Mouse (Mus musculus) gastrocnemius, postnatal 14 days (tissue): ENCODE data around the gene Olfr91. TPM values are rescaled to one million over a fixed set of nuclear protein-coding genes. Genes with fewer than 3 reads are reported as not detected.
"Not testable (repeated sequence)": the region's sequence is repeated elsewhere in the genome, so short reads cannot be mapped to it uniquely, and the experiment has no call there.

ENCODE experiments used
- DNase-seq: peaks from one replicate; pipeline ENCODE4 v3.0.0; 2021; ENCODE audit warnings: mixed read lengths
- intact Hi-C: fragments of 180-260 bp; cut with DNase I; formaldehyde crosslinking; loops from one replicate; pipeline ENCODE4 v1.15.1; 2025; ENCODE audit warnings: low total_unique reads
- long read RNA-seq, 2 experiments: library from polyadenylated mRNA; stranded (forward); transcript quantifications; one replicate each; pipeline ENCODE4 v2.0.0; 2021
- total RNA-seq, 2 experiments: library from RNA; stranded (reverse); gene quantifications; 2 replicates each; pipeline ENCODE4 v1.2.3; 2021

Gene Olfr91
- total RNA-seq, result not detected
- long read RNA-seq, experiment 1, result 0 reads
- long read RNA-seq, experiment 2, result 0 reads

GRCm38 (mm10) chr17:37098178-37098577 lies at the start of gene Olfr91:
TSS of gene Olfr91 (minus strand) at chr17:37098278.
- intact Hi-C loops, result no loop called here
- no peak for DNase-seq

- intact Hi-C loops, DNase-seq: not testable (repeated sequence)
These were observed 33.3 kb upstream of the Olfr91 start for GRCm38 (mm10) chr17:37131366-37131765.

- intact Hi-C loops, result no loop called here
- DNase-seq, result no peak
These were observed 21.9 kb upstream of the Olfr91 start, which contains the start of gene Olfr92 for GRCm38 (mm10) chr17:37119988-37120387. TSS of gene Olfr92 (minus strand) at chr17:37120088.

GRCm38 (mm10) chr17:37093289-37093688 lies 4.8 kb downstream of the Olfr91 start:
- no peak for DNase-seq
- intact Hi-C loops, result no loop called here

GRCm38 (mm10) chr17:37092198-37092597 lies 5.9 kb downstream of the Olfr91 start:
- DNase-seq, result no peak
- intact Hi-C loops, result no loop called here

GRCm38 (mm10) chr17:37088399-37088798 lies 9.7 kb downstream of the Olfr91 start, which contains the start of gene Olfr90:
TSS of gene Olfr90 (minus strand) at chr17:37088499.
- no peak for DNase-seq
- intact Hi-C loops, result loop anchor here (5.0 kb wide), 1 partner anchor 114 kb away; the partner anchor contains the start of gene Olfr94

GRCm38 (mm10) chr17:37085545-37085944 lies 12.5 kb downstream of the Olfr91 start:
- DNase-seq, result no peak
- intact Hi-C loops, result loop anchor here (5.0 kb wide), 1 partner anchor 117 kb away; the partner anchor contains the start of gene Olfr94

GRCm38 (mm10) chr17:37084632-37085031 lies 13.4 kb downstream of the Olfr91 start:
- no peak for DNase-seq
- intact Hi-C loops, result loop anchor here (5.0 kb wide), 1 partner anchor 118 kb away; the partner anchor contains the start of gene Olfr94

- intact Hi-C loops, result no loop called here
- DNase-seq, result peak; percentile 49
These were observed 14.8 kb downstream of the Olfr91 start for GRCm38 (mm10) chr17:37083327-37083726.

- intact Hi-C loops, result no loop called here
- no peak for DNase-seq
These were observed 16.4 kb downstream of the Olfr91 start for GRCm38 (mm10) chr17:37081659-37082058.

- intact Hi-C loops, result no loop called here
- DNase-seq, result peak; percentile 50
These were observed 18.0 kb downstream of the Olfr91 start for GRCm38 (mm10) chr17:37080119-37080518.

- intact Hi-C loops, result no loop called here
These were observed 19.1 kb downstream of the Olfr91 start for GRCm38 (mm10) chr17:37078990-37079389.

GRCm38 (mm10) chr17:37078193-37078592 lies 19.9 kb downstream of the Olfr91 start:
- DNase-seq, result no peak
- intact Hi-C loops, result no loop called here

More at GRCm38 (mm10) chr17:37078990-37079389, 19.1 kb downstream of the Olfr91 start:
- no peak for DNase-seq

GRCm38 (mm10) chr17:37075766-37076165 lies 22.3 kb downstream of the Olfr91 start:
- DNase-seq, result no peak
- intact Hi-C loops, result no loop called here

- intact Hi-C loops, result no loop called here
These were observed 22.9 kb downstream of the Olfr91 start for GRCm38 (mm10) chr17:37075181-37075580.

GRCm38 (mm10) chr17:37072730-37073276 lies 25.3 kb downstream of the Olfr91 start:
- no peak for DNase-seq
- intact Hi-C loops, result no loop called here

More at GRCm38 (mm10) chr17:37075181-37075580, 22.9 kb downstream of the Olfr91 start:
- DNase-seq, result no peak

- DNase-seq, result no peak
- intact Hi-C loops, result no loop called here
These were observed 25.9 kb downstream of the Olfr91 start for GRCm38 (mm10) chr17:37072080-37072729.

- DNase-seq, result no peak
- intact Hi-C loops, result no loop called here
These were observed 28.0 kb downstream of the Olfr91 start for GRCm38 (mm10) chr17:37070121-37070520.

GRCm38 (mm10) chr17:37067861-37068260 lies 30.2 kb downstream of the Olfr91 start:
- intact Hi-C loops, result no loop called here
- DNase-seq, result no peak

GRCm38 (mm10) chr17:37065993-37066392 lies 32.1 kb downstream of the Olfr91 start:
- DNase-seq, result no peak
- intact Hi-C loops, result no loop called here
